In the genomic region with DNA sequence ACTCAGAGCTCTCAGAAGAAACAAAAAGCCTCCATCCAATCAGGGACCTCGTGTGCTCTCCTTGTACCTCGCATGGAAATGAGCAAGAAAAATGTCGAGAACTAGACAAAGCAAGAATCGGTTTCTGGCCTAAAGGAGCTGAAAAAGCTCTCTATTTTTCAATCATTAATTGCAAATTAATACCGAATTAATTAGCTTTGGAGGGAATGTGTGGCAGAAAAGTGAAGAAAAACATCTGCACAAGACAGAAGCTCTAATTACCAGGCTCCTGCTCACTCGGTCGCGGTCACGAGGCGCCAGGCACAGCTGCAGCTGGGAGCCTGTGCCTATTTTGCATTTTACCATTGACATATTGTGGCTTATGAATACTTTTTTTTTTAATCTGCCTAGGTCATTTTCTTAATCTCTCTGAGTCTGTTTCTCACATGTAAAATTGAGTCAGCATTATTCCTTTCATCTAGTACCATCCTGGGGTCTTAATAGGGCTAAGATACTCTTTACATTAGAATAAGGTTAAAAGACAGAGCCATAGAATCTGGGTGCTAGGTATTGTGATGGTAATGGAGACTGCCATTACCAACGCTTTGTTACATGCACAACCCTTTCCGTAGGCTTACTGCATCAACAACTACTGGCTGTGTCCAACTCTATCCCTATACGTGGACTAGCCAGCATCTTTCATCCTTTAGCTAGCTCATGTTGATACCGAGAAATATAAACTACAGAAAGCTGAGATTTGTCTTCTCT, we compare ENCODE assay signal across 12 mouse cellular contexts.
DNase-seq lines count a peak whose midpoint lies in the region; ATAC-seq and TF ChIP-seq lines count a peak whose summit lies in the region.
"Had no signal": no experiment of that assay in that cellular context is flagged by ENCODE, and none has a peak within 500 bp of the region (broad histone marks: within the 10 kb centered on the region; RNA-seq: fewer than 3 reads in every experiment).

No protein-coding gene starts in this region.

- no peak overlapping the region for H3K27ac ChIP-seq in ES-E14 (ENCODE audit: insufficient read depth, low read depth, low read length, poor library complexity, severe bottlenecking)
- H3K27ac ChIP-seq in forebrain, embryonic 13.5 days, result peak overlapping the region; percentile 89
- peak overlapping the region; percentile 84 for H3K27ac ChIP-seq in midbrain, embryonic 13.5 days
- H3K27ac ChIP-seq: limb, embryonic 12.5 days had no signal

- WGBS in forebrain, embryonic 13.5 days, result 5% methylated on average over 14 of the region's 14 CpGs
- 6% methylated on average over 14 of the region's 14 CpGs for WGBS in midbrain, embryonic 13.5 days

- no peak overlapping the region for H3K4me3 ChIP-seq in ES-E14 (ENCODE audit: insufficient read depth in 1 of 2, low read depth in 1 of 2, low read length in 2 of 2, poor library complexity in 1 of 2, severe bottlenecking in 1 of 2)
- H3K4me3 ChIP-seq in forebrain, embryonic 13.5 days, result no peak overlapping the region
- H3K4me3 ChIP-seq in midbrain, embryonic 13.5 days (replicated peaks), result no peak overlapping the region
- H3K4me3 ChIP-seq: limb, embryonic 12.5 days had no signal

- in situ Hi-C loops in ES-E14 (cut with MboI; ENCODE audit: low sequenced_read_pairs in 2 of 2, unreplicated experiment in 2 of 2), result loop anchor here in 1 of 2 experiments (25.0 kb wide), 1 partner anchor 291 kb away; no protein-coding TSS in a partner anchor

- peak; percentile 91 for ATAC-seq in forebrain, embryonic 13.5 days
- peak; percentile 81 for ATAC-seq in midbrain, embryonic 13.5 days
- ATAC-seq: lung, postnatal 0 days had no signal

- peak; percentile 26 for DNase-seq in embryo, embryonic 10 days (ENCODE audit: low spot score)
- DNase-seq in embryo, embryonic 9.5 days (ENCODE audit: extremely low spot score), result no peak
- peak; percentile 43 for DNase-seq in ES-E14 (ENCODE audit: low read depth, low spot score)
- DNase-seq in adrenal gland, postnatal 36 days, result no peak
- DNase-seq in adrenal gland, postnatal 25 days, result no peak
- no peak for DNase-seq in kidney, postnatal 25 days
- DNase-seq: cerebellum, postnatal 36 days; heart, adult 11 months had no signal

- H3K36me3 ChIP-seq in ES-E14 (ENCODE audit: control insufficient read depth, insufficient read depth, low read length, poor library complexity, severe bottlenecking), result no peaks in the 10 kb centered on the region
- H3K36me3 ChIP-seq in forebrain, embryonic 13.5 days (ENCODE audit: poor library complexity, severe bottlenecking), result no peaks in the 10 kb centered on the region
- no peaks in the 10 kb centered on the region for H3K36me3 ChIP-seq in midbrain, embryonic 13.5 days
- H3K36me3 ChIP-seq: limb, embryonic 12.5 days had no signal

- no peaks in the 10 kb centered on the region for H3K27me3 ChIP-seq in forebrain, embryonic 13.5 days
- no peaks in the 10 kb centered on the region for H3K27me3 ChIP-seq in midbrain, embryonic 13.5 days
- H3K27me3 ChIP-seq: limb, embryonic 12.5 days had no signal

- H3K9ac ChIP-seq in ES-E14 (ENCODE audit: insufficient read depth, low read depth, low read length, poor library complexity, severe bottlenecking), result no peak overlapping the region
- H3K9ac ChIP-seq in forebrain, embryonic 13.5 days, result no peak overlapping the region
- no peak overlapping the region for H3K9ac ChIP-seq in midbrain, embryonic 13.5 days (replicated peaks)
- H3K9ac ChIP-seq: limb, embryonic 12.5 days had no signal

- H3K4me2 ChIP-seq in forebrain, embryonic 13.5 days, result peak overlapping the region; percentile 34
- H3K4me2 ChIP-seq in midbrain, embryonic 13.5 days (replicated peaks), result peak overlapping the region; percentile 37
- H3K4me2 ChIP-seq: limb, embryonic 12.5 days had no signal

- no peaks in the 10 kb centered on the region for H3K9me3 ChIP-seq in ES-E14 (ENCODE audit: control insufficient read depth, insufficient read depth, low read depth, low read length)
- H3K9me3 ChIP-seq in forebrain, embryonic 13.5 days (replicated peaks), result no peaks in the 10 kb centered on the region
- no peaks in the 10 kb centered on the region for H3K9me3 ChIP-seq in midbrain, embryonic 13.5 days
- H3K9me3 ChIP-seq: limb, embryonic 12.5 days had no signal

- no peaks in the 10 kb centered on the region; a peak in 1 of 4 replicates for H3K4me1 ChIP-seq in ES-E14 (ENCODE audit: control insufficient read depth in 2 of 2, insufficient read depth in 2 of 2, low read length in 2 of 2, poor library complexity in 1 of 2)
- peaks cover 29% of the 10 kb centered on the region for H3K4me1 ChIP-seq in forebrain, embryonic 13.5 days
- peaks cover 41% of the 10 kb centered on the region for H3K4me1 ChIP-seq in midbrain, embryonic 13.5 days (replicated peaks)
- H3K4me1 ChIP-seq: limb, embryonic 12.5 days had no signal

TF ChIP-seq in ES-E14, 5 proteins besides CTCF, POLR2A, EP300 and RAD21:
- TF ChIP-seq CHD2 (IDR thresholded peaks at IDR 0.05; ENCODE audit: low read depth, low read length), result no peak
- peak; percentile 78 for TF ChIP-seq MAFK (IDR thresholded peaks at IDR 0.05; ENCODE audit: insufficient read depth, low read depth, low read length)
TF ChIP-seq in ES-E14: peak in this region for 1.

Comparison
In these comparisons a context has a peak if more than half of its experiments do, and no peak if none do; other contexts are left out.
1. DNase-seq: peak in embryo, embryonic 10 days (single experiment) and ES-E14 (single experiment); none in embryo, embryonic 9.5 days (single experiment), adrenal gland, postnatal 36 days (0 of 2), adrenal gland, postnatal 25 days (single experiment) and kidney, postnatal 25 days (0 of 2).